Mouse (Mus musculus) E14TG2a.4 (cell line): ENCODE results near the gene D630045J12Rik.

ENCODE experiments used
- CTCF ChIP-seq: conservative IDR thresholded peaks from 2 replicates; pipeline ENCODE4 v1.5.1; 2014; ENCODE audit warnings: low read length
- NANOG ChIP-seq: IDR thresholded peaks from 2 replicates; pipeline ENCODE4 v1.6.1; 2014; ENCODE audit warnings: borderline replicate concordance, low read length, mixed read lengths
- POU5F1 ChIP-seq: IDR thresholded peaks from 2 replicates; pipeline ENCODE4 v1.6.1; 2014; ENCODE audit warnings: low read length, borderline replicate concordance

GRCm38 (mm10) chr6:38128115-38128514 is 125.7 kb downstream of the D630045J12Rik start:
- no peak for TF ChIP-seq CTCF
- TF ChIP-seq POU5F1, result no peak
- no peak for TF ChIP-seq NANOG
